Mouse (Mus musculus): Measurements from ENCODE around the gene Pygb. TPM values are rescaled to one million over a fixed set of nuclear protein-coding genes. Genes with fewer than 3 reads are reported as not detected.

The Pygb gene
- polyA plus RNA-seq, 1 experiment from 2014 or later: 44.5 TPM

GRCm38 (mm10) chr2:150816676-150817402 lies 30.3 kb downstream of the Pygb start:
- no peaks in the 10 kb centered on the region for H3K79me2 ChIP-seq (ENCODE audit: inconsistent target)
- peaks cover 85% of the 10 kb centered on the region for H3K36me3 ChIP-seq (ENCODE audit: inconsistent target)
- WGBS (ENCODE audit: missing documents): 95% methylated on average over 18 of the region's 18 CpGs
- no peak overlapping the region for H3K27ac ChIP-seq
- H3K4me3 ChIP-seq (ENCODE audit: inconsistent target): no peak overlapping the region

DNA sequence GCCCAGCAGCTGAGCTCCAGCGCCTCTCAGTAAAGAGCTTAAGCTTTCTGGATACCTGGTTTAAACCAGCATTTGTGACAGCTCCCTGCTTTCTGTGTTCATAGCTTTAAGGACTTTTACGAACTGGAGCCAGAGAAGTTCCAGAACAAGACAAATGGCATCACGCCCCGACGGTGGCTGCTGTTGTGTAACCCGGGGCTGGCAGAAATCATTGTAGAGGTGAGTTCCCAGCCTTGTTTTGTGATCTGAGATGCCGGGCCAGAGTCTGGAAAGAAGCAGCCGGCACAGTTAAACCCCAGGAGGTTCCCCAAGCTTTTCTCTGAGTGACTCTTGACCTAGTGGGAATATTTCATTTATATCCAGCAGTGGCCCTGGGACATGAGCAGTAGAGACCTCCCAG lies 32.2 kb downstream of the Pygb start:
- WGBS (ENCODE audit: missing documents): 93% methylated on average over 8 of the region's 8 CpGs
- Histone ChIP-seq H3K36me3 (ENCODE audit: inconsistent target) (peaks cover 73% of the 10 kb centered on the region), H3K4me3 (ENCODE audit: inconsistent target) (no peak overlapping the region), H3K27ac (no peak overlapping the region), H3K79me2 (ENCODE audit: inconsistent target) (no peaks in the 10 kb centered on the region)

DNA sequence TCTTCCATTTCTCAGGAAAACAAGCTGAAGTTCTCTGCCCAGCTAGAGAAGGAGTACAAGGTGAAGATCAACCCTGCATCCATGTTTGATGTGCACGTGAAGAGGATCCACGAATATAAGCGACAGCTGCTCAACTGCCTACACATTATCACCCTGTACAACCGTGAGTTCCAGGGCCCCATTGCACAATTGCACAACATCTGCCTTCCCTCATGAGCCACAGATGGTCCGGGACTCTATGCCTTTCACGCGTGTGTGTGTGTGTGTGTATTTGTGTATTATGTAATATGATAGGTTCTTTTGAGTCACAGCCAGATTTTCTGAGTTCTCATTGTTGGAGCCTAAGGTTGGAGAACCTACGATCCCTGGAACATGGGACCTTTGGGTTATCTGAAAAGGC lies 34.2 kb downstream of the Pygb start:
- 60% methylated on average over 8 of the region's 8 CpGs for WGBS (ENCODE audit: missing documents)

GRCm38 (mm10) chr2:150822987-150823386 lies 36.5 kb downstream of the Pygb start:
- Histone ChIP-seq H3K79me2 (ENCODE audit: inconsistent target) (no peaks in the 10 kb centered on the region), H3K27ac (peak overlapping the region; percentile 49), H3K36me3 (ENCODE audit: inconsistent target) (peaks cover 64% of the 10 kb centered on the region), H3K4me3 (ENCODE audit: inconsistent target) (no peak overlapping the region)
- 32% methylated on average over 8 of the region's 8 CpGs for WGBS (ENCODE audit: missing documents)

More for the DNA sequence above, 34.2 kb downstream of the Pygb start:
- Histone ChIP-seq H3K27ac (no peak overlapping the region), H3K4me3 (ENCODE audit: inconsistent target) (no peak overlapping the region), H3K36me3 (ENCODE audit: inconsistent target) (peaks cover 72% of the 10 kb centered on the region), H3K79me2 (ENCODE audit: inconsistent target) (no peaks in the 10 kb centered on the region)

DNA sequence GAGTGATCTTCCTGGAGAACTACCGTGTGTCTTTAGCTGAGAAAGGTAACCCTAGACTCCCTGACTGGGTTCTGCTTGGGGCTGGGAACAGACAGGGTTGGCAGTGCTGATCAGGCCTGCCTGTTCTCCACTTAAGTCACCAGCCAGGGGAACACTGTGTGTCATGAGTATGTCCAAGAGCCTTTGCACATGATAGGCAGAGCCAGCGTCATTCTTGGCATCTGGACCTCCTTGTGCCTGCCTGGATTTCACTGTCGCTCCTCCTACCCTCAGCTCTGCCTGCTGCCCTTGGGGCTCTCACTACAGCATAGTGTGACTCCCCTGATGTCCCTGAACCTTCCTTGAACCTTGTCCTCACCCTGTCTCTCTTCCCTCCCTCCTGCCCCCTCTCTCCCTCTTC lies 39.9 kb downstream of the Pygb start:
- Histone ChIP-seq H3K27ac (peak overlapping the region; percentile 21; the same call in 1 of the 2 replicates), H3K4me3 (ENCODE audit: inconsistent target) (no peak overlapping the region), H3K79me2 (ENCODE audit: inconsistent target) (no peaks in the 10 kb centered on the region), H3K36me3 (ENCODE audit: inconsistent target) (peaks cover 61% of the 10 kb centered on the region)
- 100% methylated on average over 3 of the region's 3 CpGs for WGBS (ENCODE audit: missing documents)

DNA sequence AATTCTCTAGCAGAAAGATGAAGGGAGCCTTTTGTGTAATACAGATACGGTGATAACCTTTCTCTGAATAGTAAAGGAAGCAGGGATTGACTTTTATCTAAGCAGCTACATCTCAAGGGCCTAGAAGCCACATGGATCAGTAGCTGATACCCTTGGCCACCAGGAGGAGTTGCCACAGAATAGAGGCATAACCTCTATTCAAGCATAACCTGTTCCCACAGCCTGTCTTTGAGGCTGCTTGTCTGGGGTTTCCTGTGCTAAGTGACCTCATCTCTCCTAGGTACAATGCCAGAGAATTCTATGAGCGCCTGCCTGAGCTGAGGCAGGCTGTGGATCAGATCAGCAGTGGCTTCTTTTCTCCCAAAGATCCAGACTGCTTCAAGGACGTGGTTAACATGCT lies 41.6 kb downstream of the Pygb start:
- Histone ChIP-seq H3K27ac (peak overlapping the region; percentile 99), H3K79me2 (ENCODE audit: inconsistent target) (no peaks in the 10 kb centered on the region; the same call in 1 of the 2 replicates), H3K36me3 (ENCODE audit: inconsistent target) (peaks cover 78% of the 10 kb centered on the region), H3K4me3 (ENCODE audit: inconsistent target) (no peak overlapping the region)
- WGBS (ENCODE audit: missing documents): 94% methylated on average over 3 of the region's 3 CpGs

DNA sequence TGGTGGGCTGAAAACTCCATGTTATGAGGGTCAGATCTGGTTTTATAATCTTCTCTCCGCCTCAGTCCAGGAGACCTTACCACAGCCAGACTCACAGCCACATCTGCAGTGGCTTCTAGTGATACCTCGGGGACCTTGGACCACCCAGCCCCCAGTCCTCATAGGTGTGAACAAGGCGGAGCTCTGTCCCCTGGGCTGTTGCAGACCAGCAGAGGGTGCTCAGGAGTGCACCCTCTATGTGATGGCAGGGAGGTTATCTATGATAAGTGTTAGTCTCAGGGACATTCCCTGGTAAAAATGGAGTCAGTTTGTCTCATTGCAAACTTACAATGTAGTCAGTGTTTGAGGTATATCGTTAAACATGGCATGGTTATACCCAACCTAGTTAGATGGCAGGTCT lies 42.1 kb downstream of the Pygb start:
- H3K4me3 ChIP-seq (ENCODE audit: inconsistent target): no peak overlapping the region
- H3K36me3 ChIP-seq (ENCODE audit: inconsistent target): peaks cover 81% of the 10 kb centered on the region
- H3K27ac ChIP-seq: peak overlapping the region; percentile 99
- no peaks in the 10 kb centered on the region; the same call in 1 of the 2 replicates for H3K79me2 ChIP-seq (ENCODE audit: inconsistent target)
- 98% methylated on average over 4 of the region's 4 CpGs for WGBS (ENCODE audit: missing documents)

GRCm38 (mm10) chr2:150830011-150830410 lies 43.5 kb downstream of the Pygb start:
- Histone ChIP-seq H3K4me3 (ENCODE audit: inconsistent target) (no peak overlapping the region), H3K27ac (peak overlapping the region; percentile 99), H3K79me2 (ENCODE audit: inconsistent target) (no peaks in the 10 kb centered on the region; the same call in 1 of the 2 replicates), H3K36me3 (ENCODE audit: inconsistent target) (peaks cover 81% of the 10 kb centered on the region)
- 100% methylated on average over 2 of the region's 2 CpGs for WGBS (ENCODE audit: missing documents)

GRCm38 (mm10) chr2:150830911-150831441 lies 44.4 kb downstream of the Pygb start:
- H3K79me2 ChIP-seq (ENCODE audit: inconsistent target): no peaks in the 10 kb centered on the region; the same call in 1 of the 2 replicates
- peaks cover 85% of the 10 kb centered on the region for H3K36me3 ChIP-seq (ENCODE audit: inconsistent target)
- 26% methylated on average over 3 of the region's 3 CpGs for WGBS (ENCODE audit: missing documents)
- H3K27ac ChIP-seq: peak overlapping the region; percentile 99
- H3K4me3 ChIP-seq (ENCODE audit: inconsistent target): no peak overlapping the region

GRCm38 (mm10) chr2:150832029-150832428 lies 45.5 kb downstream of the Pygb start:
- Histone ChIP-seq H3K27ac (peak overlapping the region; percentile 99), H3K79me2 (ENCODE audit: inconsistent target) (no peaks in the 10 kb centered on the region; the same call in 1 of the 2 replicates), H3K36me3 (ENCODE audit: inconsistent target) (peaks cover 89% of the 10 kb centered on the region), H3K4me3 (ENCODE audit: inconsistent target) (no peak overlapping the region)
- WGBS (ENCODE audit: missing documents): 95% methylated on average over 7 of the region's 7 CpGs

GRCm38 (mm10) chr2:150834616-150835015 lies 48.1 kb downstream of the Pygb start:
- 92% methylated on average over 5 of the region's 7 CpGs for WGBS (ENCODE audit: missing documents)
- H3K27ac ChIP-seq: peak overlapping the region; percentile 100
- H3K4me3 ChIP-seq (ENCODE audit: inconsistent target): no peak overlapping the region
- H3K79me2 ChIP-seq (ENCODE audit: inconsistent target): peaks cover 22% of the 10 kb centered on the region; the same call in 1 of the 2 replicates
- peaks cover 85% of the 10 kb centered on the region for H3K36me3 ChIP-seq (ENCODE audit: inconsistent target)

DNA sequence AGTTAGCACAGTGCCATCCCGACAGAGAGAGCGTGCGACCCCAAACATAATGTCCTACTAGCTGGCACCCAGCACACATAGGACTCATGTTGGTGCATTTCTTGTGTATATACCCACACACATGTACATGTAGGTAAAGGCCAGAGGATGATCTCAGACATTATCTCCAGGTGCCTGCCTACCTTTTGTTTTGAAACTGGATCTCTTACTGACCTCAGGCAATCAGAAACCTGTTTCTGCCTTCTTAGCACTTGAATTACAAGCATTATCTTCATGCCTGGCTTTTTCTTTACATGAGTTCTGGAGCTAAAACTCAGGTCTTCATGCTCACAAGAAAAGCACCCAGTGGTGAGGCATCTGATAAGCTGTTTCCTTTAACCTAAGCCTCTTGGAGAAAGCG lies 49.4 kb downstream of the Pygb start:
- Histone ChIP-seq H3K4me3 (ENCODE audit: inconsistent target) (no peak overlapping the region), H3K27ac (peak overlapping the region; percentile 100), H3K79me2 (ENCODE audit: inconsistent target) (peaks cover 22% of the 10 kb centered on the region; the same call in 1 of the 2 replicates), H3K36me3 (ENCODE audit: inconsistent target) (peaks cover 75% of the 10 kb centered on the region)
- WGBS (ENCODE audit: missing documents): 95% methylated on average over 4 of the region's 4 CpGs

DNA sequence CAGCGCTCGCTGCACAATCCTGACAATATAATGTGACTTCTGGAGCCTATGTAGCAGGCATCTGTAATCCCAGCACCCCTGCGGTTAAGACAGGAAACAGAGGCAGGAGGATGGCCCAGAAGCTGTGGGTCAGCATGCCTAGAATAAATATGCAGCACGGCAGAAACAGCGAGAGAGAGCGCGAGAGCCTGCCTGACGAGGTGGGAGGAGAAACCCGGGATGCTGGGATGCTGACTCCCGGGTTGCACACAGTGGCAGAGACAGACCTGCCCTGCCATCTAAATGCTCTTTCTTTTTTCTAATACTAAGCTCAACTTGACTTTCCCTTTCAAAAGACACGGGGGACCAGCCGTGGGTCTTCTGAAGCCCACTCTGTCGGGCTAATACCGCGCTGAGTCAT lies 50.4 kb downstream of the Pygb start:
- Histone ChIP-seq H3K27ac (peak overlapping the region; percentile 100), H3K79me2 (ENCODE audit: inconsistent target) (peaks cover 22% of the 10 kb centered on the region; the same call in 1 of the 2 replicates), H3K4me3 (ENCODE audit: inconsistent target) (no peak overlapping the region), H3K36me3 (ENCODE audit: inconsistent target) (peaks cover 71% of the 10 kb centered on the region)
- 63% methylated on average over 14 of the region's 15 CpGs for WGBS (ENCODE audit: missing documents)

DNA sequence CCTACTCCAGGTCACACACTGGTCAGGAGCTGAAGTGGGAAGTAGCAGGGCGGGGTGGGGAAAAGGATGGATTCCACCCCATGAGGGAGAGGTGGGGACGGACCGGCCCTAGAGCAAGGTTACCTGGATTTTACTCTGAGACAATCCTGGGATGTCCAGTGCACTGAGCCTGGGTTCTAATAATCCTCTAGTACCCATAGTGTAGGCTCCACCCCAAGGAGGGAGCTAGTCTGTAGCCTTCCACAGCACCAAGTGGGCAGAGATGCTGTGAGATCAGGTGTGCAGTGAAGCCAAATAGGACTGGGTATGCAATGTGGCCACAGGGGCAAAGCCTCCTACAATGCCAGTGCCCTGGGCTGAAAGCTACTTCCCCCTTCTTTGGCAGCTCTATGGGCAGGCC lies 51.2 kb downstream of the Pygb start:
- Histone ChIP-seq H3K36me3 (ENCODE audit: inconsistent target) (peaks cover 62% of the 10 kb centered on the region), H3K79me2 (ENCODE audit: inconsistent target) (peaks cover 22% of the 10 kb centered on the region; the same call in 1 of the 2 replicates), H3K4me3 (ENCODE audit: inconsistent target) (no peak overlapping the region), H3K27ac (peak overlapping the region; percentile 100)
- 85% methylated on average over 3 of the region's 3 CpGs for WGBS (ENCODE audit: missing documents)

Measured in macrophage (primary cell).